Mouse (Mus musculus) lung, embryonic 14.5 days (tissue): Measurements from ENCODE around the gene Gm4767. TPM values are rescaled to one million over a fixed set of nuclear protein-coding genes. Genes with fewer than 3 reads are reported as not detected.
"Not testable (repeated sequence)": the region's sequence is repeated elsewhere in the genome, so short reads cannot be mapped to it uniquely, and the experiment has no call there.

Experiments
- ATAC-seq: fragments of 200-750 bp; cut with Nextera tagmentation; 2 replicates; pipeline ENCODE4 v1.8.0; 2017; ENCODE audit warnings: mild to moderate bottlenecking, moderate TSS enrichment, moderate library complexity; ENCODE audit not compliant: insufficient read depth
- DNase-seq: peaks from one replicate; pipeline ENCODE4 v3.0.0-alpha.2; 2015
- H3K27ac ChIP-seq: fragments of 300-500 bp; sonication (generic); 2 replicates; pipeline ENCODE4 v1.5.1; 2014; ENCODE audit warnings: low read depth, mild to moderate bottlenecking, moderate library complexity
- H3K27me3 ChIP-seq: fragments of 300-500 bp; sonication (generic); 2 replicates; pipeline ENCODE4 v1.6.1; 2014; ENCODE audit warnings: low read length, control low read depth; ENCODE audit not compliant: insufficient read depth
- H3K36me3 ChIP-seq: fragments of 300-500 bp; sonication (generic); 2 replicates; pipeline ENCODE4 v1.6.1; 2014; ENCODE audit warnings: control low read depth; ENCODE audit not compliant: insufficient read depth
- H3K4me1 ChIP-seq: fragments of 300-500 bp; sonication (generic); 2 replicates; pipeline ENCODE4 v1.6.1; 2014; ENCODE audit warnings: antibody characterized with exemption, control low read depth; ENCODE audit not compliant: insufficient read depth
- H3K4me2 ChIP-seq: fragments of 300-500 bp; sonication (generic); 2 replicates; pipeline ENCODE4 v1.6.1; 2014; ENCODE audit warnings: mild to moderate bottlenecking
- H3K4me3 ChIP-seq: fragments of 300-500 bp; sonication (generic); 2 replicates; pipeline ENCODE4 v1.5.1; 2014; ENCODE audit warnings: low read depth, low read length
- H3K9ac ChIP-seq: fragments of 300-500 bp; sonication (generic); 2 replicates; pipeline ENCODE4 v1.6.1; 2014
- H3K9me3 ChIP-seq: fragments of 300-500 bp; sonication (generic); 2 replicates; pipeline ENCODE4 v1.6.1; 2016; ENCODE audit warnings: low read depth, low read length, control low read depth
- WGBS: fragments of 180-500 bp; shearing (Covaris S2); extraction: QIAGEN DNeasy Blood & Tissue Kit; methylation state at CpG from one replicate; pipeline ENCODE4 v1.1.7; 2014; 5-methylcytosine and 5-hydroxymethylcytosine counted together
- polyA plus RNA-seq: library from polyadenylated mRNA; unstranded; fragments of >200 nt; fragmentation: Nextera tagmentation; extraction: Ambion mirVana; gene quantifications from 2 replicates; pipeline ENCODE4 v1.2.1, GENCODE M21; 2014

Gm4767 gene
- 3.6 and 4.0 TPM in 2 replicates for polyA plus RNA-seq

DNA sequence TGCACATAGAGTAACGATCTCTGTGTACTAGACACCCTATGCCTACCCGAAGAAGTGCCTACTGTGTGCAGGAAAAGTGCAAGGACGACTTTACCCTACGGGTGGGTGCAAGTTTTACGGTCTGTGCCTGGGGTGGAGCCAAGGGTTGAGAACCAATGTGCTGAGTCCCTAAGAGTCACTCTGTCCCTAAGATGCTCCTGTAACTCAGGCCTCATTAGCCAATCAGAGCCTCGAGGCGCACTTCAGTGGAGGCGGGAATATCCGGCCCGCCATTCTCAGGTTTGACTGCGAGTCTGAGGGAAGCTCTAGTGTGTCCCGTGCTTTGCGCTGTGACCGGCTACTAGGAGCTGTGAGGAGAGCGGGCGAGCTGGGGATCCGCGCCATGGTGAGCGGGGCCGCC lies at the start of gene Gm4767:
Gene Gm4767 (plus strand): TSS at position 288 of the 400 bp plus-strand sequence.
- not testable (repeated sequence) for H3K27ac ChIP-seq, H3K27me3 ChIP-seq, H3K36me3 ChIP-seq, H3K4me2 ChIP-seq, H3K9me3 ChIP-seq, H3K9ac ChIP-seq, H3K4me1 ChIP-seq, H3K4me3 ChIP-seq
- ATAC-seq: peak; percentile 71; the same call in 1 of the 2 replicates
- WGBS: 30% methylated on average over 12 of the region's 20 CpGs
- DNase-seq: peak; percentile 16

DNA sequence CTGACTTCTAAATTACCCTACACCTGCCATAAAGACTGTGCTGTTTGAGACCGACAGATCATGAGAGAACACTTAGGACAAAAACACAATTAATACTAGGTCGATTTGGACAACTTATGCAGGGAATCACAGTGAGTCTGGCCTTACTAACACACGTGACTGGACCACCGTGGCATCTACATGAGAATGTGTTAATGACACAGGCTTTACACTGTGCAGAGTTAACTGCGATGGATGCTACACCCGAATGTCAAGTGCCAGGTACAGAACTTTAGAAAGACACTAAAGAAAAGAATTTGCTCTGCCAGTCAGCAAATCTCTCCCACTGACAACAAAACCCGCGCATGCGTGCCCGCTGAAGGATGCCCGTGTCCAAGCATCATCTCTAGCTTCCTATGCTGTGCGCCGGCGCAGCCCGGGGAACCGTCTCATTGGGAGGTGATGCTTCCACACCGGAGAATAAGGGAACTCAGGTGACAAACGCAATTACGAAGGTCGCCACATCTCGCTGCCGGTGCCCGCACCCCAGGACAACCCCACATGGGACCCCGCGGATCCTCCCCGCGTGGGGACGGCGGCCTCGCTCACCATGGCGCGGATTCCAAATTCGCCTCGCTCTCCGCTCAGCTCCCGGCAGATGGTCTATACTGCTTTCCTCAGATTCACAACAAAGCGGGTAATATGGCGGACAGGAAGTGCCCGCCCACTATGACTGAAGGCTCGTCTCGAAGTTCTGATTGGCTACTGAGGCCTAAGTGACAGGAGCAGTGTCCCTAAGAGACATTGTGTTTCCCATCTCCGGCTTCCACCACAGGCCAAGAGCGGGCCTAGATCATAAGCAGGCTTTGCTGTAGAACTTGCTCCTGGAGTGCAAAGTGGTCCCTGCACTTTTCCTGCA lies 41.2 kb upstream of the Gm4767 start, which contains the start of gene Gm3055:
Gene Gm3055 (minus strand): TSS at position 656 of the 898 bp plus-strand sequence.
- H3K4me3 ChIP-seq, H3K4me2 ChIP-seq, H3K9ac ChIP-seq, H3K36me3 ChIP-seq, H3K27ac ChIP-seq, H3K27me3 ChIP-seq, H3K9me3 ChIP-seq, DNase-seq, H3K4me1 ChIP-seq: not testable (repeated sequence)
- peak; percentile 99 for ATAC-seq
- no CpG with 5 or more reads among the region's 43 CpGs for WGBS

DNA sequence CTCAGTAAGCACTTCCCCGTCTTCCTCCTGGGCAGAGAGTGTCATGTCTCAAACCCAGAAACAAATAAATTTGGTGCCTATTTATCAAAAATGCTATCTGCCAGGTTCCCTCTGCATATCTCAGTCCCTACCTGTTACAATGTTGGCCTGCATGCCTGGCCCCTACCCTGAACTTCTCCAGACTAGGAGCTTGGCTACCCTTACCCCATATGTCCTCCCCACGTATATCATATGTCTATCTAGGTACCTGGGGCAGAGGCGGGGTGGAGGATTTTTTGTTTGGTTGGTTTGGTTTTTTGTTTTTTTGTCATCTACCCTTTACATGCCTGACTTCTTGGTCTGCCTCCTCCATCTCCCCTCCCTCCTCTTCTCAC lies 40.6 kb upstream of the Gm4767 start:
- ATAC-seq: peak; percentile 54
- H3K4me3 ChIP-seq, H3K27me3 ChIP-seq, H3K4me1 ChIP-seq, H3K9me3 ChIP-seq, H3K36me3 ChIP-seq, H3K4me2 ChIP-seq, H3K27ac ChIP-seq, DNase-seq, H3K9ac ChIP-seq: not testable (repeated sequence)
- no CpG with 5 or more reads among the region's 3 CpGs for WGBS

DNA sequence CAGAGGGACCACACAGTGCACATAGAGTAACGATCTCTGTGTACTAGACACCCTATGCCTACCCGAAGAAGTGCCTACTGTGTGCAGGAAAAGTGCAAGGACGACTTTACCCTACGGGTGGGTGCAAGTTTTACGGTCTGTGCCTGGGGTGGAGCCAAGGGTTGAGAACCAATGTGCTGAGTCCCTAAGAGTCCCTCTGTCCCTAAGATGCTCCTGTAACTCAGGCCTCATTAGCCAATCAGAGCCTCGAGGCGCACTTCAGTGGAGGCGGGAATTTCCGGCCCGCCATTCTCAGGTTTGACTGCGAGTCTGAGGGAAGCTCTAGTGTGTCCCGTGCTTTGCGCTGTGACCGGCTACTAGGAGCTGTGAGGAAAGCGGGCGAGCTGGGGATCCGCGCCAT lies 34.2 kb downstream of the Gm4767 start:
- WGBS: no CpG with 5 or more reads among the region's 18 CpGs

DNA sequence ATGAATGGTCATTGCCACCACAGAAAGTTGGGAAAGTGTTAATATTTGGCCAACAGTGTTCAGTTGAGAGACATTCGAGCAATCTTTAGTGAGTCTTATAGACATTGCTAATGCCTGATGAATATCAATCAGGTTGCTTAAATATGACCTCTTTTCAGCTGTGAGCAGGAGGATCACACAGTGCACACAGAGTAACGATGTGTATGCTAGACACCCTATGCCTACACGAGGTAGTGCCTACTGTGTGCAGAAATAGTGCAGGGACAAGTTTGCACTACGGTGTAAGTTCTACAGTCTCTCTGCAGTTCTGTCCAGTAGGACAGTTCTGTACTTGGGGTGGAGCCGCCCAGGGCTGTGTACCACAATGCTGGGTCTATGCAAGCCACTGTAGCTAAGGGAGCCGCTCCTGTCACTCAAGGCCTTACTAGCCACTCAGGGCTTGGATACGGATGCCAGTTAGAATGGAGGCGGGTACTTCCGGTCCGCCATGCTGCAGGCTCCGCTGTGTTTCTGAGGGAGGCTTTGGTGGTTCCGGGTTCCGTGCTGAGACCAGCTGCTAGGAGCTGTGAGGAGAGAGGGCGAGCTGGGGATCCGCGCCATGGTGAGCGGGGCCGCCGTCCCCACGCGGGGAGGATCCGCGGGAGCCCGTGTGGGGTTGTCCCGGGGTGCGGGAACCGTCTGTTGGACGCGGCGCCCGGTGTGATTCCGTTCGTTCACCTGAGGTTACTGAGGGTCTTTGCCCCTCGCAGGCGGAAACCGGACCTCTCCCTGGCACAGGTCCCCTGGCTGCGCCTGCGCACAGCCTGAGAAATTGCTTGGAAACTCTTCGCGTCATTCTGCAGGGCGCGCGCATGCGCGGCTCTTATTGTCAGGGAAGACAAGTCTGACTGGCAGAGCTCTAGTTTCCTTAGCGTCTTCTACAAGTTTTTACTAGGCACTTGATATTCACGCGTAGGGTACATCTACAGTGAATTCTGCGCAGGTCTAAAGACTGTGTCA lies 51.7 kb downstream of the Gm4767 start, which contains the start of gene Gm32687:
Gene Gm32687 (plus strand): TSS at position 526 of the 999 bp plus-strand sequence.
- not testable (repeated sequence) for H3K9me3 ChIP-seq, H3K9ac ChIP-seq
- 30% methylated on average over 4 of the region's 49 CpGs for WGBS

More for the DNA sequence above, 34.2 kb downstream of the Gm4767 start:
- not testable (repeated sequence) for H3K4me3 ChIP-seq, DNase-seq, H3K36me3 ChIP-seq, H3K9ac ChIP-seq, H3K27me3 ChIP-seq, H3K27ac ChIP-seq, H3K4me2 ChIP-seq, H3K9me3 ChIP-seq, H3K4me1 ChIP-seq
- peak; percentile 79; the same call in 1 of the 2 replicates for ATAC-seq

More for the DNA sequence above, 51.7 kb downstream of the Gm4767 start, which contains the start of gene Gm32687:
- not testable (repeated sequence) for H3K4me2 ChIP-seq, H3K4me1 ChIP-seq, H3K27ac ChIP-seq, H3K27me3 ChIP-seq, DNase-seq, H3K4me3 ChIP-seq, H3K36me3 ChIP-seq
- peak; percentile 100 for ATAC-seq

Other genes starting within 250 kb of the Gm4767 start
- gene Tle2, start 237.6 kb upstream of the Gm4767 start, polyA plus RNA-seq: 27.5 and 32.5 TPM in 2 replicates
- 24.1 and 25.2 TPM in 2 replicates for gene Tle6, start 211.1 kb upstream of the Gm4767 start, polyA plus RNA-seq
- 0.58 and 0.61 TPM in 2 replicates for gene BC025920, start 205.9 kb upstream of the Gm4767 start, polyA plus RNA-seq
- gene Sirt6, start 184.4 kb upstream of the Gm4767 start, polyA plus RNA-seq: 35.8 and 39.3 TPM in 2 replicates
- 6.1 and 7.3 TPM in 2 replicates for gene Ankrd24, start 183.6 kb upstream of the Gm4767 start, polyA plus RNA-seq
- 4.0 and 4.7 TPM in 2 replicates for gene Gm10778, start 163.1 kb upstream of the Gm4767 start, polyA plus RNA-seq
- gene Zfp433, start 107.4 kb upstream of the Gm4767 start, polyA plus RNA-seq: 18.1 and 22.9 TPM in 2 replicates
- gene Gm3055, start 41.0 kb upstream of the Gm4767 start, polyA plus RNA-seq: 14.2 and 14.4 TPM in 2 replicates
- gene Gm32687, start 51.7 kb downstream of the Gm4767 start, polyA plus RNA-seq: 10.5 and 11.1 TPM in 2 replicates
- 6.4 and 7.2 TPM in 2 replicates for gene Zfp781, start 118.3 kb downstream of the Gm4767 start, polyA plus RNA-seq
- 13.5 and 15.7 TPM in 2 replicates for gene Zfp873, start 235.9 kb downstream of the Gm4767 start, polyA plus RNA-seq